Mouse (Mus musculus) 416B (cell line): ENCODE data around the gene Cd93.

ENCODE experiments used
- DNase-seq: peaks from one replicate; pipeline ENCODE4 v3.0.0; 2011; ENCODE audit warnings: low read depth

The Cd93 gene

DNA sequence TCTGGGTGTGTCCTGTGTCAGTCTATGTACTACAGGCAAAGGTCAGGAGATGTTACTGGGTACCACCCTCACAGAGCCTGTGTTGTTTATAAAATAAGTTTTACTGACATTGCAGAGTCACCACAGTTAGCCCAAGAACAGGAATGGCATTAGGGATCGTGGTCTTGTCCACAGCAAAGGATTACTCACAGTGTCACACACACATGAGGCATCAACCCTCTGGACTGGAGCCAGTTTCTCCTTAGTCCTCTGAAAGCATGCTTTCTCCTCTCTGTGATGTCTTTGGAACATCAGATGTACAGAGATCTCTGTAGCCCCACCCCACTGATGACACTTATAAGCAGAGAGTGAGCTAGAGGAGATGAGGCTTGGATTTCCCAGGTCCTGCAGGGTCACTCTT is 41.1 kb downstream of the Cd93 start:
- no peak for DNase-seq

DNA sequence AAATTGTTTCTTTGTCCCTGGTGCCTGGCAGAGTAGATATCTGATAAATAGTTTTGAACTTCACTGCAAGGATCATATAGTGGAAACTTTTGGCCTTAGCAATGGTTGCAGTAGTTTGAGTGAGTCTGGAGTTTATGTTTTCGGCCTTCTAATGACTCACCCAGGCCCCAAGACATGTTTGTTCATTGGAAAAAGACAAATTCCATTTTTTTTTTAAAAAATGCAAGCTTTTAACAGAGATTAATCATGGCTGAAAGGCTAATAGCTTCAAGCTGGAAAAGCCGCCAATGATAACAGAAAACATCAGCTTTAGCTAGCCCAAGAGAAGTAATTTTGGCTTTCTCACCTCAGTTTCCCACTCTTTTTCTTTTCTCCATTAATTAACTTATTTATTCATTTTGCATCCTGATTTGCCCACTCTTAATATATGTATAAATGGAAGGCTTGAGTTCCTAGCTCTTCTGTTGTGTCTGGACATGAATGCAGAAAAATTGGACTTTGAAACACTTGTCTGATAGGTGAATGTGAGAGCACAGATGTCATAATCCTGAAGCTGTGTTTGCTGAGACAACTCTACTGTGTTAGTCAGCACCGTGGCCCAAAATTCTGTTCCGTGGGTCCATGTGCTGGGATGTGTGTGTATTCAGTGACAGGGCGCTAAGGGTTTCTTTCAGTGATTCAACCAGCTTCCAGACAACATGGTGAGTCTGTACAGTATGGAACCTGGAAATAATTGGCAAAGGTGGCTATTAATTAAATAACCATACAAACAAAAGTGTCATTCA is 44.3 kb downstream of the Cd93 start:
- no peak for DNase-seq

DNA sequence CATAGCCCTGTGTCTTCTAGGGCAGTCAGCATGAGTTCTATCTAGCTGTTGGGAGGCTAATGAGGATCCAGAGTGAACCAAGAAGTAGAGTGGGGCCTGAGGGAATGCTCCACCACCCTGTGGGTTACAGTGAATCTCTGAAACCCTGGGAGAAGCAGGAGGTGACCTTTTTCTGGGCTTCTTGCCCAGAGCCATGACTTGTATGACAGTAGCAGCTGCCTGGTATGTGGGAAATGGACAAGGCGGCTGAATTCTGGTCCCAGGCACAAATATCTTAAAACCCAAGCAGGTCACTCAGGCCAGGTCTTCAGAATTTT is 45.6 kb downstream of the Cd93 start:
- DNase-seq: peak; percentile 37

DNA sequence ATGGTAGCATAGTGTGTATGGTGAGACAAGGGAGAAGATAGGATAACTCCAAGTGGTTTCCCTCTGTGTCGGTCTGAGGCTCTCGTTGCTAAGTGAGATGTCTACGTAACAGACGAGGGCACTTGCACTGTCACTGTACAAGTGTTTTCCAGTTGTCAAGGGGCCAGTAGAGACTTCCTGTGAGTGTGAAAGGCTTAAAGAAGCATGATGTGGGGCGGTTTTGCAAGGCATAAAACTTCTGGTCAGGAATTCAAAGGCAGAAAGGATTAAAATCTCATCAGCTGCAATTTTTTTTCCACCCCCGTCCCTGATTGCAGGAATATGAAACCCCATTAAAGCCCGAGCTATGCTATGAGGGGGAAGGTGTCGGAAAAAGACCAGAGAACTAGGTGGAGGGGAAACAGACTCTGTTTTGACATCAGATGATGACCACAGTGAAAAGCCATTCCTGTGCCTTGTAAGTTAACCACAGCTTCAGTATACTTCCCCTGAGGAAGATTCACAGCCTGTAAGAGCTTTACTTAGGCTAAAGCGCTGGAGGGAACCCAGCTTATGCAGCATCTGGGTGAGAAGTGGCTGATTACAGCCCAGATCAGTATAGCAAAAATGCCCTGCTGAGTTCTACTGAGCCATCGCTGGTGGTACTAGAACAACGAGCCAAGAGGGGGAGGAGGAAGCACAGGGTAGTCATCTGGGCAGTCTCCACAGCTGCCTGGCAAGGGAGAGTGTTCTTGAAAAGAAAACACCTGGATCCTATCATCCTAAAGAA is 46.2 kb downstream of the Cd93 start:
- DNase-seq: peak; percentile 68

DNA sequence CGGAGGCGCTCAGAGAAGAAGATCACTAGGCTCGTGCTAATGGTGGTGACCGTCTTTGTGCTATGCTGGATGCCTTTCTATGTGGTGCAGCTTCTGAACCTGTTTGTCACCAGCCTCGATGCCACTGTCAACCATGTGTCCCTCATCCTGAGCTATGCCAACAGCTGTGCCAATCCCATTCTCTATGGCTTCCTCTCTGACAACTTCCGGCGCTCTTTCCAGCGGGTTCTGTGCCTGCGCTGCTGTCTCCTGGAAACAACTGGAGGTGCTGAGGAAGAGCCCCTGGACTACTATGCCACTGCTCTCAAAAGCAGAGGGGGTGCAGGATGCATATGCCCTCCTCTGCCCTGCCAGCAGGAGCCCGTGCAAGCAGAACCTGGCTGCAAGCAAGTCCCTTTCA is 47.2 kb downstream of the Cd93 start:
- no peak for DNase-seq

DNA sequence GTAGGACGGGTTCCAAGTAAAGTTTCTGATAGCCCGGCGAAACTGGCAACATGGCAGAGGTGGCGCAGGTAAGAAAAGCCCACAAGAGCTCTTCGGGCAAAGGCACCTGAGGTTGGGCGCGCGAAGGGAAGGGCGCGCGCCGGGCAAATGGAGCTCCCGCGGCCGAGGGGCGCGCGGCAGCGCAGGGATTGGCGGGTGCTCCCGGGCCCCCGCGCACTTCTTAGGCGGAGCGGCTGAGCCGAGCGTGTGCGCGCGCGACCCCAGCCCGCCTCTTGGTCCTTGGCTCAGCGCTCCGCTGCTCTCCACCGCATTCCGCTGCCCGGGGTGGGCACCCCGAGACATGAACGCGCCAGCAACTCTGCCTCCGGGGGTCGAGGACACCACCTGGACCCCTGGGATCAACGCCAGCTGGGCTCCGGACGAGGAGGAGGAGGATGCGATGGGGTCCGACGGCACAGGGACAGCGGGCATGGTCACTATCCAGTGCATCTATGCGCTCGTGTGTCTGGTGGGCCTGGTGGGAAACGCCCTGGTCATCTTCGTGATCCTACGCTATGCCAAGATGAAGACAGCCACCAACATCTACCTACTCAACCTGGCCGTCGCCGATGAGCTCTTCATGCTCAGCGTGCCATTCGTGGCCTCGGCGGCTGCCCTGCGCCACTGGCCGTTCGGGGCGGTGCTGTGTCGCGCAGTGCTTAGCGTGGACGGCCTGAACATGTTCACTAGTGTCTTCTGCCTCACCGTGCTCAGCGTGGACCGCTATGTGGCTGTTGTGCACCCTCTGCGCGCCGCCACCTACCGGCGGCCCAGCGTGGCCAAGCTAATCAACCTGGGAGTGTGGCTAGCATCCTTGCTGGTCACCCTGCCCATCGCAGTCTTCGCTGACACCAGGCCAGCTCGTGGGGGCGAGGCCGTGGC is 48.0 kb downstream of the Cd93 start, which contains the start of gene Sstr4:
Gene Sstr4 (plus strand): TSS at position 214 of the 921 bp plus-strand sequence.
- no peak for DNase-seq

DNA sequence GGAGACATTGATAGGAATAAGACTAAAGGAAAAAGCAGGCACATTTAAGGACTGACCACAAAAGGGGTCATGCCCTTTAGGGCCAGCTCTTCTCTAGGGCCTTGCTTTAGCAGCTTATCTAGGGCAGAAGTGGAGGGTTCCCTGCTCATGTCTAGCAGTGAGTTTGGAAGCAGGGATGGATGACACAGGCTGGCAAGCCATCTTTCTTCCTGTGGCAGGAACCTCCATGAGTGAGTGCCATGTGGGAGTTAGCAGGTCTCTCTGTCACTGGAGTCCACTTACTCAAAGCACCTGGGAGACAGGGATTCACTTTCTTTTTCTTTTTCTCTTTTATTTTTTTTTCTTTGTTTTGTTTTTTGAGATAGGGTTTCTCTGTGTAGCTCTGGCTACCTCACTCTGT is 49.5 kb downstream of the Cd93 start:
- no peak for DNase-seq

DNA sequence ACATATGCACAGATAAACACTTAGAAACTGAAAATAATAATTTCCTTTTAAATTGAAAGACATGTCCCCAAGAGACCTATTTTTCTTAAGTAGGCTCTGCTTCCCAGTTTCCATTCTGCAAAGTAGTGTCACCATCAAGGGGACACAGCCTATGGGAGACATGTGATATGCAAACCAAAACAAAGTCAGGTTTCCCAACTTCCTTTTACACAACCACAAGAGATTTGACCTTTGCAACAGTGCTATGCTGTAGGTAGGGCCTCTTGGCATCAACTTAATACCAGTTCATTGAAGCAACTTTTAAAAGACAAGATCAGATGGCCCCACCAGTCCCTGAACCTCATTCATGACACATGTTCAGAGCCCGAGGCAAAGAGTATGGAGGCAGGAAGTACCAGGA is 50.2 kb downstream of the Cd93 start:
- DNase-seq: peak; percentile 83

DNA sequence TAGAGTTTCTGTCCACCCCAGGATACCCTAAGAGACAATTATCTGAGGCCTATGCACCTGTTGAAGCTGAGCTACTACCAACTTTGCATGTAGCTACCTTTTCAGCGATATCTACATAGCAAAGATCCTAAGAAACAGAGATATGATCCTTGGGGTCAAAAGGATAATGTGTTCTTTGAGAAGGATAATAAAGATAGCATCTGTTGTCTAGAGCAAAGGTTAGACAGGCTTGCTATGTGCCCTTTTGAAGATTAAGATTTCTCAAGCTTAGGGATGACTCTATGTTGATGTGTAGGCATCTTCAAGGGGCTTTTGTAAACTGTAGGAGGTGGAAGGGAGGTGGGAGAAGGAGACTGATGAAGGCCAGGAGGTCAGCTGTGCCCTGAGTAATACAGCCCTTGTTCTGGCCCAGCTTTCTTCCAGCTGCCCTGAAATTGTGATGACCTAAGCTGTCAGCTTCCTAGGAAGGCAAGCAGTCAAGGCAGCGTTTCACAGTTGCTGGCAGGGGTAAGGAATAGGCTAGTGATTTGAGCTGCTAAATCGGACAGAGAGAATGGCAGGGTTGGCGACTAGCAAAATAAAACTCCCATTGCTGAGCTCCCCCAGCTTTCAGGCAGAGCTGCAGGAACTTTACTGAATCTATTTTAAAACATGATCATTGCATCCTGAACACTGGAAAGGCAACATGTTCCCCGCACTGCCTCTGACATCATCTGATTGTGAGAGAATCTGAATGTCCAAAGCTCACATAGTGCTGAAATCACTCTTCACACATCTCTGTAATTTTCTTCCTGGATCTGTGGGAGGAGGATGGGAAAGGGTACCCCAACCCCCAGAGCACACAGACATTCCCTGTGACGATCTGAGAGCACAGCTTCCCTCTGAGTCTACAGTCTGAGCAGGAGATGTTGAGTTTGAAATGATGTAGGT is 55.4 kb downstream of the Cd93 start:
- DNase-seq: no peak

DNA sequence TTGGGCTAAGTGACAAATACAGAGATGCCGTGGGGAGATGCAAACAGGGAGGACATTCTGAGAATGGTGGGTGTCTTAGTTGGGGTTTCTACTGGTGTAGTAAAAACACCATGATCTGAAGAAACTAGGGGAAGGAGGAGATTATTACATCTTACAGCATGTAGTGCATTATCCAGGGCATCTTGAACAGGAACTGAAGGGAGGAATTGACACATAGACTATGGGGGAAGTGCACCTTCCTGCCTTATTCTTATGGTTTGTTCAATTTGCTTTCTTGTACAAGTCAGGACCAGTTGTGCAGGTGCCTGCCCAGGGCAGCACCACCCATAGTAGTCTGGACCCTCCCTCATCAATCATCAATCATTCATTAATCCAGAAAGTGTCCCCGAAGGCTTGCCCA is 56.4 kb downstream of the Cd93 start:
- DNase-seq: no peak
